10 mouse cellular contexts compared by ENCODE assay signal in genomic region chr10:20486461-20487253, GRCm38 (mm10).
DNase-seq lines count a peak whose midpoint lies in the region; ATAC-seq lines count a peak whose summit lies in the region.
"Had no signal": no experiment of that assay in that cellular context is flagged by ENCODE, and none has a peak within 500 bp of the region (broad histone marks: within the 10 kb centered on the region; RNA-seq: fewer than 3 reads in every experiment).

No protein-coding gene starts in this region.

- H3K9ac ChIP-seq in heart, embryonic 12.5 days = 0 out of 2 replicates have a peak overlapping the region, but pooled peaks have one; percentile 27
- no peak overlapping the region for H3K9ac ChIP-seq in liver, embryonic 15.5 days
- no peak overlapping the region for H3K9ac ChIP-seq in midbrain, embryonic 14.5 days (replicated peaks; ENCODE audit: low read length)
- H3K9ac ChIP-seq: hindbrain, embryonic 15.5 days; neural tube, embryonic 13.5 days had no signal

- 18% methylated on average over 19 of the region's 19 CpGs for WGBS in heart, embryonic 12.5 days
- WGBS in liver, embryonic 15.5 days (ENCODE audit: insufficient replicate concordance) = 56% methylated on average over 19 of the region's 19 CpGs
- WGBS in midbrain, embryonic 14.5 days = 82% methylated on average over 19 of the region's 19 CpGs

- H3K4me1 ChIP-seq in heart, embryonic 12.5 days (replicated peaks) = peaks cover 52% of the 10 kb centered on the region
- H3K4me1 ChIP-seq in liver, embryonic 15.5 days (replicated peaks) = no peaks in the 10 kb centered on the region
- H3K4me1 ChIP-seq in midbrain, embryonic 14.5 days (ENCODE audit: control insufficient read depth, insufficient read depth, low read length) = no peaks in the 10 kb centered on the region
- H3K4me1 ChIP-seq: hindbrain, embryonic 15.5 days; neural tube, embryonic 13.5 days had no signal

- H3K4me2 ChIP-seq in heart, embryonic 12.5 days = peak overlapping the region; percentile 39
- H3K4me2 ChIP-seq in liver, embryonic 15.5 days = no peak overlapping the region
- no peak overlapping the region for H3K4me2 ChIP-seq in midbrain, embryonic 14.5 days (ENCODE audit: low read length)
- H3K4me2 ChIP-seq: hindbrain, embryonic 15.5 days; neural tube, embryonic 13.5 days had no signal

- peak; percentile 93 for ATAC-seq in heart, embryonic 12.5 days (ENCODE audit: insufficient number of reproducible peaks, low FRiP score)
- ATAC-seq in liver, embryonic 15.5 days (ENCODE audit: insufficient read depth) = peak; percentile 34; the same call in 1 of the 2 replicates
- ATAC-seq in midbrain, embryonic 14.5 days (ENCODE audit: low FRiP score, low TSS enrichment) = no peak

- no peaks in the 10 kb centered on the region for H3K27me3 ChIP-seq in heart, embryonic 12.5 days (replicated peaks)
- H3K27me3 ChIP-seq in liver, embryonic 15.5 days = no peaks in the 10 kb centered on the region
- no peaks in the 10 kb centered on the region for H3K27me3 ChIP-seq in midbrain, embryonic 14.5 days (ENCODE audit: control insufficient read depth, insufficient read depth, low read length)
- H3K27me3 ChIP-seq: hindbrain, embryonic 15.5 days; neural tube, embryonic 13.5 days had no signal

- no peaks in the 10 kb centered on the region for H3K9me3 ChIP-seq in heart, embryonic 12.5 days (replicated peaks)
- H3K9me3 ChIP-seq in liver, embryonic 15.5 days (replicated peaks) = no peaks in the 10 kb centered on the region
- no peaks in the 10 kb centered on the region for H3K9me3 ChIP-seq in midbrain, embryonic 14.5 days (ENCODE audit: control insufficient read depth, low read length)
- H3K9me3 ChIP-seq: hindbrain, embryonic 15.5 days; neural tube, embryonic 13.5 days had no signal

- DNase-seq in cerebellum, adult 9-10 months = peak; percentile 3
- no peak for DNase-seq in cerebellum, postnatal 4 days (ENCODE audit: low spot score in 2 of 2)
- DNase-seq in adrenal gland, postnatal 25 days = peak; percentile 73
- DNase-seq in left cerebral cortex, adult 9 months (ENCODE audit: low spot score in 2 of 2) = no peak
- DNase-seq in midbrain, embryonic 14.5 days = no peak
- DNase-seq in layer of hippocampus, adult 11-12 months (ENCODE audit: low spot score) = no peak

- peak overlapping the region; percentile 78 for H3K27ac ChIP-seq in heart, embryonic 12.5 days (ENCODE audit: poor library complexity, severe bottlenecking)
- H3K27ac ChIP-seq in liver, embryonic 15.5 days (replicated peaks) = no peak overlapping the region
- no peak overlapping the region for H3K27ac ChIP-seq in midbrain, embryonic 14.5 days (replicated peaks; ENCODE audit: low read depth, low read length)
- H3K27ac ChIP-seq: hindbrain, embryonic 15.5 days; neural tube, embryonic 13.5 days had no signal

- no peaks in the 10 kb centered on the region for H3K36me3 ChIP-seq in heart, embryonic 12.5 days
- H3K36me3 ChIP-seq in liver, embryonic 15.5 days (replicated peaks) = no peaks in the 10 kb centered on the region
- H3K36me3 ChIP-seq in midbrain, embryonic 14.5 days (ENCODE audit: control insufficient read depth, insufficient read depth, low read length) = no peaks in the 10 kb centered on the region
- H3K36me3 ChIP-seq: hindbrain, embryonic 15.5 days; neural tube, embryonic 13.5 days had no signal

- no peak overlapping the region for H3K4me3 ChIP-seq in heart, embryonic 12.5 days
- H3K4me3 ChIP-seq in liver, embryonic 15.5 days (replicated peaks) = no peak overlapping the region
- H3K4me3 ChIP-seq in midbrain, embryonic 14.5 days (replicated peaks; ENCODE audit: low read depth, low read length) = no peak overlapping the region
- H3K4me3 ChIP-seq: hindbrain, embryonic 15.5 days; neural tube, embryonic 13.5 days had no signal

Comparison
In these comparisons a context has a peak if more than half of its experiments do, and no peak if none do; other contexts are left out.
1. DNase-seq: peak in cerebellum, adult 9-10 months (single experiment) and adrenal gland, postnatal 25 days (single experiment); none in cerebellum, postnatal 4 days (0 of 2), left cerebral cortex, adult 9 months (0 of 2), midbrain, embryonic 14.5 days (single experiment) and layer of hippocampus, adult 11-12 months (single experiment).